Mouse (Mus musculus) hindbrain, embryonic 16.5 days (tissue): ENCODE results near the gene Stk35. TPM values are rescaled to one million over a fixed set of nuclear protein-coding genes. Genes with fewer than 3 reads are reported as not detected.
A peak's percentile ranks its signal among the peaks of the same experiment; 100 is the strongest.
"Not testable (repeated sequence)": the region's sequence is repeated elsewhere in the genome, so short reads cannot be mapped to it uniquely, and the experiment has no call there.

ENCODE experiments used
- ATAC-seq: fragments of 200-750 bp; cut with Nextera tagmentation; 2 replicates; pipeline ENCODE4 v1.8.0; 2017; ENCODE audit warnings: moderate TSS enrichment, moderate library complexity
- H3K27ac ChIP-seq: fragments of 300-500 bp; sonication (generic); 2 replicates; pipeline ENCODE4 v1.5.1; 2014; ENCODE audit warnings: low read depth, mild to moderate bottlenecking, control low read depth, low read length, moderate library complexity
- H3K27me3 ChIP-seq: fragments of 300-500 bp; sonication (generic); replicated peaks from 2 replicates; pipeline ENCODE4 v1.6.1; 2014; ENCODE audit warnings: low read length; ENCODE audit not compliant: control insufficient read depth, insufficient read depth
- H3K36me3 ChIP-seq: fragments of 300-500 bp; sonication (generic); 2 replicates; pipeline ENCODE4 v1.6.1; 2014; ENCODE audit warnings: mild to moderate bottlenecking, low read length, moderate library complexity, mixed read lengths; ENCODE audit not compliant: control insufficient read depth, insufficient read depth
- H3K4me1 ChIP-seq: fragments of 300-500 bp; sonication (generic); 2 replicates; pipeline ENCODE4 v1.6.1; 2014; ENCODE audit warnings: low read depth, low read length; ENCODE audit not compliant: control insufficient read depth, insufficient read depth
- H3K4me2 ChIP-seq: fragments of 300-500 bp; sonication (generic); 2 replicates; pipeline ENCODE4 v1.6.1; 2014; ENCODE audit warnings: mild to moderate bottlenecking, low read length, control low read depth, moderate library complexity
- H3K4me3 ChIP-seq: fragments of 300-500 bp; sonication (generic); 2 replicates; pipeline ENCODE4 v1.5.1; 2014; ENCODE audit warnings: mild to moderate bottlenecking, low read length, control low read depth, moderate library complexity
- H3K9ac ChIP-seq: fragments of 300-500 bp; sonication (generic); 2 replicates; pipeline ENCODE4 v1.6.1; 2014; ENCODE audit warnings: low read depth, mild to moderate bottlenecking, control low read depth, low read length, moderate library complexity
- H3K9me3 ChIP-seq: fragments of 300-500 bp; sonication (generic); 2 replicates; pipeline ENCODE4 v1.6.1; 2014; ENCODE audit warnings: mild to moderate bottlenecking, low read length, moderate library complexity; ENCODE audit not compliant: control insufficient read depth
- WGBS: fragments of 180-500 bp; shearing (Covaris S2); extraction: QIAGEN DNeasy Blood & Tissue Kit; methylation state at CpG from one replicate; pipeline ENCODE4 v1.1.7; 2014; 5-methylcytosine and 5-hydroxymethylcytosine counted together
- polyA plus RNA-seq: library from polyadenylated mRNA; unstranded; fragments of >200 nt; fragmentation: Nextera tagmentation; extraction: Ambion mirVana; gene quantifications from 2 replicates; pipeline ENCODE4 v1.2.1, GENCODE M21; 2015

Stk35 gene
- polyA plus RNA-seq, 1 experiment from 2014 or later: 8.0 TPM

- H3K27me3 ChIP-seq, ATAC-seq, H3K27ac ChIP-seq, H3K9ac ChIP-seq, H3K9me3 ChIP-seq, H3K4me2 ChIP-seq, H3K4me3 ChIP-seq, H3K36me3 ChIP-seq, H3K4me1 ChIP-seq: not testable (repeated sequence)
- 90% methylated on average over 3 of the region's 3 CpGs for WGBS
These were observed 48.8 kb downstream of the Stk35 start for GRCm38 (mm10) chr2:129849078-129849477.

GRCm38 (mm10) chr2:129851512-129851911, 51.2 kb downstream of the Stk35 start:
- no peak overlapping the region for H3K9ac ChIP-seq
- no peaks in the 10 kb centered on the region for H3K36me3 ChIP-seq
- H3K27ac ChIP-seq: no peak overlapping the region
- H3K4me1 ChIP-seq: no peaks in the 10 kb centered on the region
- H3K27me3 ChIP-seq: no peaks in the 10 kb centered on the region
- no peak overlapping the region for H3K4me2 ChIP-seq
- H3K4me3 ChIP-seq: no peak overlapping the region
- ATAC-seq: no peak
- no peaks in the 10 kb centered on the region for H3K9me3 ChIP-seq
- WGBS: 70% methylated on average over 4 of the region's 4 CpGs

GRCm38 (mm10) chr2:129863256-129863655, 62.9 kb downstream of the Stk35 start:
- no peaks in the 10 kb centered on the region for H3K27me3 ChIP-seq
- H3K4me1 ChIP-seq: no peaks in the 10 kb centered on the region
- no peaks in the 10 kb centered on the region for H3K9me3 ChIP-seq
- H3K4me3 ChIP-seq: no peak overlapping the region
- ATAC-seq: no peak
- WGBS: 76% methylated on average over 5 of the region's 5 CpGs
- H3K9ac ChIP-seq: no peak overlapping the region
- H3K4me2 ChIP-seq: no peak overlapping the region
- no peaks in the 10 kb centered on the region for H3K36me3 ChIP-seq
- no peak overlapping the region for H3K27ac ChIP-seq

GRCm38 (mm10) chr2:129864958-129865357, 64.6 kb downstream of the Stk35 start:
- 73% methylated on average over 3 of the region's 3 CpGs for WGBS
- H3K36me3 ChIP-seq: no peaks in the 10 kb centered on the region
- H3K4me1 ChIP-seq: no peaks in the 10 kb centered on the region
- H3K4me3 ChIP-seq: no peak overlapping the region
- H3K4me2 ChIP-seq: no peak overlapping the region
- H3K27me3 ChIP-seq: no peaks in the 10 kb centered on the region
- H3K9me3 ChIP-seq: no peaks in the 10 kb centered on the region
- ATAC-seq: no peak
- no peak overlapping the region for H3K9ac ChIP-seq
- no peak overlapping the region for H3K27ac ChIP-seq

- Histone ChIP-seq H3K27ac (no peak overlapping the region), H3K27me3 (no peaks in the 10 kb centered on the region), H3K4me2 (no peak overlapping the region), H3K4me1 (no peaks in the 10 kb centered on the region; the same call in 1 of the 2 replicates), H3K36me3 (no peaks in the 10 kb centered on the region), H3K9ac (no peak overlapping the region), H3K9me3 (no peaks in the 10 kb centered on the region), H3K4me3 (no peak overlapping the region)
- no peak for ATAC-seq
- 98% methylated on average over 5 of the region's 5 CpGs for WGBS
These were observed 68.8 kb downstream of the Stk35 start for GRCm38 (mm10) chr2:129869151-129869550.

- Histone ChIP-seq H3K9ac (no peak overlapping the region), H3K4me2 (no peak overlapping the region), H3K4me3 (no peak overlapping the region), H3K27ac (no peak overlapping the region), H3K4me1 (no peaks in the 10 kb centered on the region; the same call in 1 of the 2 replicates), H3K36me3 (no peaks in the 10 kb centered on the region), H3K27me3 (no peaks in the 10 kb centered on the region), H3K9me3 (no peaks in the 10 kb centered on the region)
- no peak for ATAC-seq
- WGBS: 81% methylated on average over 5 of the region's 5 CpGs
These were observed 70.9 kb downstream of the Stk35 start for GRCm38 (mm10) chr2:129871246-129871645.

GRCm38 (mm10) chr2:129872071-129872470, 71.8 kb downstream of the Stk35 start:
- no peak overlapping the region for H3K27ac ChIP-seq
- H3K9ac ChIP-seq: no peak overlapping the region
- no peaks in the 10 kb centered on the region for H3K36me3 ChIP-seq
- 75% methylated on average over 7 of the region's 7 CpGs for WGBS
- H3K9me3 ChIP-seq: no peaks in the 10 kb centered on the region
- no peaks in the 10 kb centered on the region; the same call in 1 of the 2 replicates for H3K4me1 ChIP-seq
- no peak overlapping the region for H3K4me3 ChIP-seq
- no peak for ATAC-seq
- H3K27me3 ChIP-seq: no peaks in the 10 kb centered on the region
- H3K4me2 ChIP-seq: no peak overlapping the region

GRCm38 (mm10) chr2:129873489-129873888, 73.2 kb downstream of the Stk35 start:
- Histone ChIP-seq H3K27me3 (no peaks in the 10 kb centered on the region), H3K4me3 (no peak overlapping the region), H3K36me3 (no peaks in the 10 kb centered on the region), H3K4me2 (no peak overlapping the region), H3K4me1 (no peaks in the 10 kb centered on the region; the same call in 1 of the 2 replicates), H3K9me3 (no peaks in the 10 kb centered on the region), H3K9ac (no peak overlapping the region), H3K27ac (no peak overlapping the region)
- peak; percentile 90 for ATAC-seq
- WGBS: 2% methylated on average over 5 of the region's 5 CpGs

GRCm38 (mm10) chr2:129874084-129874483, 73.8 kb downstream of the Stk35 start:
- Histone ChIP-seq H3K36me3 (no peaks in the 10 kb centered on the region), H3K9me3 (no peaks in the 10 kb centered on the region), H3K4me2 (no peak overlapping the region), H3K27ac (no peak overlapping the region), H3K4me3 (no peak overlapping the region), H3K9ac (no peak overlapping the region), H3K27me3 (no peaks in the 10 kb centered on the region), H3K4me1 (no peaks in the 10 kb centered on the region; the same call in 1 of the 2 replicates)
- 47% methylated on average over 9 of the region's 9 CpGs for WGBS
- 0 out of 2 replicates have a peak, but pooled peaks have one; percentile 30 for ATAC-seq
